Mouse (Mus musculus): ENCODE results near the gene Vmn2r18.

Vmn2r18 gene

DNA sequence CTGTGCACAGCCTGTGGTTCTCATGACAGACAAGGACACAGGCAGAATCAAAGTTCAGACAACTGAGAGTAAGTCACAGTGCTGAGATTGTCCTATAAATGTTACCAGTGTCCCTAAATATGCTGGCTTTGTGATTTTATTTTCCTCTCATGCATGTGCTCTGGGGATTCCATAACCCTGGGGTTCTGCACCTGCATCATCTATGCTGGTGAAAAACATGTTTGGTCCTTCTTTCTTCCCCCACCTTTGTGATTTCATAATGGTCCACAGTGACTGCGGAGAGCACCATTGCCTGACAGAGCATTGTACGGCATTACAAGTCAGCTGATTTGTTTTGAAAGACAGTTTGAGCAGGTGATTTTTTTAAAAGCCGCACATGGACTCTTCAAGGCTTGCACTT, at the start of gene Vmn2r18:
Vmn2r18 (minus strand) TSS at position 101 of the 400 bp plus-strand sequence.
- in situ Hi-C loops (cut with MboI, MseI), result no loop called here

DNA sequence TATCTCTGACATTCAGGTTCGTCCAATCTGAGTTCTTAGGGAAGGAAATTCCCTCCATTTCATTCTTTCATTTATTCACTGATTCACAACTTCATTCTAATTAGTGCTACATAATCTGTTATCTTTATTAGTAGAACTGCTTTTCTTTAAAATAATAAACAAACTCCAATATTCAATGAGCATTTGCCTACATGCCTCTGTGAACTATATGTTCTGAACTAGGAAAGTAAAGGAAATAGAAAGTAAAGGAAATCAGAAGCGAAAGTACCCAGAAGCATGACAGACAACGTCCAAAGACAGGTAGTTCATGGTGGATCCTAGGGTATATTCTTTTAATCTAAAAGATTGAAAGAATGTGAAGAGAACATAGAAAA, 45.6 kb upstream of the Vmn2r18 start:
- in situ Hi-C loops (cut with MboI, MseI), result no loop called here

DNA sequence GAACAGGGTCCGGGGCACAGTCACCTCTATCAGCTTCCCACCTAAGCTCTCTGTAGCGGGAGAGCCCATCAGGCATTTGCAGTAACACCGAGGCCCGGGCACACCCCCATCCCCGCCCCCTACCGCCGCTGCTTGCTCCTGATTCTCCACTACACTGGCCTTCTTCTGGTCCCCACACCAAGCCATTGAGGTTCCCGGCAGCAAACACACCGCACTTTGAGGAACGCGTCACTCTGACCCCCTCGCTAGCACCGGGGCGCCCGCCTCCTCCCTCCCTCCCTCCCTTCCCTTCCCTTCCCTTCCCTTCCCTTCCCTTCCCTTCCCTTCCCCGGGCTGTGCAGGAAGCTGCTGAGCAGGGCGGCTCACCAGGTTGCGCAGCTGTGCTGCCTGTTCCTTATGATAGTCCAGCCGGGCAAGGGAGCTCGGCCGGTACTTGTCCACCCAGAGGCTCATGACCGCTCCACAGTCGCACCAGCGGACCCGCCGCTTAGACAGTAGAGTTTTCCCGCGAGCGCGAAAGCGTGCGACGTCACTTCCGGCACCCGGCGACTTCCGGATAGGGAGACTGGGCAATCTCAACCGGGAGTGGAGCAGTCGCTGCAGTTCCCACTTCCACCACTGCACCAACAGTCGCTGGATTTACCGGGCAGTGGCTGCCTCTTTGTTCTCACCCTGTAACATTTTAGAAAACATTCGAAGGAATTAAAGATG, 45.0 kb upstream of the Vmn2r18 start, which contains the start of gene Rfc3:
Rfc3 (minus strand) TSS at position 543 of the 711 bp plus-strand sequence.
- in situ Hi-C loops (cut with MboI, MseI), result no loop called here

DNA sequence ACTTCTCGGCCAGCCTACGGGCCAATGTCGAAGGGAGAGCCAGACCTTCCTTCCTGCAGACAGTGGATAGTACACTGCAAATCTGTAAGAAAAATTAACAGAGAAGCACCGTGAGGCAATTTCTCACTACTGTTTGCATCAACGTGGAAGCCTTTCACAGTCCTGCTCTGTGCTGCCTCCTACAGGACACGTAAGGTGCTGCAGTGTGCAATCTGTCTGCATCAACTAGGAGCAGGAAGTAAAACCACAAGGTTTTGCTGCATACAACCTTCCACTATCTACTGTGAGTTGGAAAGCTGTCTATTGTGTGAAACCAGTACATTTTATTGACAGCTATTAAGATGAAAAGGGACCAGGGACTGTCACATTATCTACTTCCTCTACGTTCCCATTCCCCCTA, 39.0 kb upstream of the Vmn2r18 start:
- in situ Hi-C loops (cut with MboI, MseI), result no loop called here

DNA sequence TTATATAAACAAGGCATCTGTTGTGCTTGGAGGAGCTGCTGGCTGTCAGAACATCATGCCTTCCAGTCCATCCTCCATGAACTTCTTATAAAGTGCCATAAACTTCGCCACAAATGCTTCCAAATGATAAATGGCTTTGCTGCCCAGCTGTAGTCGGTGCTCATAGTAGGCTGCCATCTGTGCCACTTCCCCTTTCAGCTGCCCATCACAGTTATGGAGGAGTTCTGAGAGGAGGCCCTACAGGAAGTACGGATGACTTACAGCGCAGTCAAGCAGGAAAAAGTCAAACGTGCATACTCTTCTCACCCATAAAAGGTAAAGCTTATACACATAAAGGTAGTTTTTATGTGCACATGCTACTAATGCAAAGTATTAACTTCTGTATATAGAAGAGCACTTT, 37.0 kb upstream of the Vmn2r18 start:
- in situ Hi-C loops (cut with MboI, MseI), result no loop called here

DNA sequence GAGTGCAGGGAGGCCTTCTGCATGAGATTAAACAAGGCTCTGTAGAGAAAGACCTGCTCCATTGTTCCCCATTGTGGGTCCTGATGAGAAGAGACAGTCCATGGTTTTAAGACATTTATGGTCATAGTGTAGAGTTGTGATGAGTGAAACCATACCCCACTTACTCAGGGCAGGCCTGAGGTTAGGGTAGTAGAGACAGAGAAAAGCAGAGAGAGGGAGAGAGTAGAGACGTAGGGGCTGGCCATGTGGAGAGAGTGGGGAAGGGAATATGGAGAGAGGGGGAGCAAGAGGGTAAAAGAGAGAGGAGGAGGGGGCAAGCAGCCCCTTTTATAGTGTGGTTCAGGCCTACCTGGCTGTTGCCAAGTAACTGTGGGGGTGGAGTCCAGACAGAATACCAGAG, 36.3 kb upstream of the Vmn2r18 start:
- in situ Hi-C loops (cut with MboI, MseI), result no loop called here

DNA sequence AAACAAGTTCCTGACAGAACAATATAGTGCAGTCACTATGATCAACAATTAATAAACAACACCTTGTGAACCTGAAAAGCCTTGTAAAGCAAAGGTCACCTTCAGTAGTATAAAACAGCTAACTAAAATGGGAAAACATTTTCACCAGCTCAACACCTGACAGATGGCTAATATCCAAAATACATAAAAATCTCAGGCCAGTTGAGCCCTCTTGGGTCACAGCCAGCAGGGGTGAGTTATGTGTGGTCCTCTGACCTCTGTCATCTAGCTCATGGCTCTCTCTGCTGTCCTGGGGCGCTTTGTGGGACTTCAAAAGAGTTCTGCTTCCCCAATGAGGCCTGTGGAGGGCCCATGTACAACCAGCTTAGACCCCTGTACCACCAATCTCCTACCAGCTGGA, 4.1 kb downstream of the Vmn2r18 start:
- in situ Hi-C loops (cut with MboI, MseI), result no loop called here

All from T-helper 1 cell (primary cell).